Mouse (Mus musculus) fat pad, adult 2 months (tissue): ENCODE measurements around the gene Sirt7.

Experiments
- DNase-seq: peaks from one replicate; pipeline ENCODE4 v3.0.0-alpha.2; 2011; ENCODE audit warnings: low read depth, low spot score; ENCODE audit errors: extremely low read depth

Sirt7 gene

GRCm38 (mm10) chr11:120571754-120572416, 53.2 kb downstream of the Sirt7 start:
- DNase-seq = no peak

GRCm38 (mm10) chr11:120571122-120571521, 53.9 kb downstream of the Sirt7 start:
- DNase-seq = peak; percentile 68
